Mouse (Mus musculus) limb, embryonic 14.5 days (tissue): Measurements from ENCODE around the gene Lrrc8c. TPM values are rescaled to one million over a fixed set of nuclear protein-coding genes. Genes with fewer than 3 reads are reported as not detected.

ENCODE experiments used
- ATAC-seq: fragments of 200-750 bp; cut with Nextera tagmentation; 2 replicates; pipeline ENCODE4 v1.8.0; 2017; ENCODE audit warnings: low read depth, moderate number of reproducible peaks, moderate TSS enrichment; ENCODE audit not compliant: low FRiP score
- DNase-seq: peaks from one replicate; pipeline ENCODE4 v3.0.0-alpha.2; 2015; ENCODE audit warnings: low spot score
- H3K27ac ChIP-seq: fragments of 300-500 bp; sonication (generic); replicated peaks from 2 replicates; pipeline ENCODE4 v1.5.1; 2014; ENCODE audit warnings: low read depth, mild to moderate bottlenecking, low read length, moderate library complexity, mixed read lengths
- H3K27me3 ChIP-seq: fragments of 300-500 bp; sonication (generic); 2 replicates; pipeline ENCODE4 v1.6.1; 2014; ENCODE audit warnings: low read length, mixed read lengths; ENCODE audit not compliant: control insufficient read depth, insufficient read depth
- H3K36me3 ChIP-seq: fragments of 300-500 bp; sonication (generic); 2 replicates; pipeline ENCODE4 v1.6.1; 2014; ENCODE audit warnings: mild to moderate bottlenecking, low read length, moderate library complexity, mixed read lengths; ENCODE audit not compliant: control insufficient read depth, insufficient read depth
- H3K4me1 ChIP-seq: fragments of 300-500 bp; sonication (generic); 2 replicates; pipeline ENCODE4 v1.6.1; 2014; ENCODE audit warnings: antibody characterized with exemption, low read length, mixed read lengths; ENCODE audit not compliant: control insufficient read depth, insufficient read depth
- H3K4me2 ChIP-seq: fragments of 300-500 bp; sonication (generic); replicated peaks from 2 replicates; pipeline ENCODE4 v1.6.1; 2014; ENCODE audit warnings: low read depth, mild to moderate bottlenecking, low read length, moderate library complexity; ENCODE audit not compliant: severe bottlenecking
- H3K4me3 ChIP-seq: fragments of 300-500 bp; sonication (generic); replicated peaks from 2 replicates; pipeline ENCODE4 v1.5.1; 2014; ENCODE audit warnings: low read length
- H3K9ac ChIP-seq: fragments of 300-500 bp; sonication (generic); 2 replicates; pipeline ENCODE4 v1.6.1; 2014; ENCODE audit warnings: mild to moderate bottlenecking, low read depth, low read length, moderate library complexity; ENCODE audit not compliant: severe bottlenecking
- H3K9me3 ChIP-seq: fragments of 300-500 bp; sonication (generic); 2 replicates; pipeline ENCODE4 v1.6.1; 2016; ENCODE audit warnings: low read length; ENCODE audit not compliant: control insufficient read depth
- POLR2A ChIP-seq: fragments of 200-500 bp; IDR thresholded peaks from 2 replicates; pipeline ENCODE4 v1.8.0; 2012; ENCODE audit warnings: inconsistent platforms, mild to moderate bottlenecking, moderate library complexity, borderline replicate concordance; ENCODE audit not compliant: insufficient read depth, insufficient read length; ENCODE audit errors: extremely low read depth
- WGBS: fragments of 180-500 bp; shearing (Covaris S2); extraction: QIAGEN DNeasy Blood & Tissue Kit; methylation state at CpG from one replicate; pipeline ENCODE4 v1.1.7; 2014; 5-methylcytosine and 5-hydroxymethylcytosine counted together
- polyA plus RNA-seq, 2 experiments: library from polyadenylated mRNA; depleted of rRNA in 1 of 2; stranded (reverse) in 1 of 2; unstranded in 1 of 2; fragments of >200 nt; fragmentation: Nextera tagmentation in 1 of 2; extraction: Ambion mirVana in 1 of 2; gene quantifications; 2 replicates each; pipeline versions ENCODE4 v1.2.1 to v1.2.3; 2012 to 2014

Gene Lrrc8c
- polyA plus RNA-seq, 2 experiments, result 13.0 to 19.7 TPM

DNA sequence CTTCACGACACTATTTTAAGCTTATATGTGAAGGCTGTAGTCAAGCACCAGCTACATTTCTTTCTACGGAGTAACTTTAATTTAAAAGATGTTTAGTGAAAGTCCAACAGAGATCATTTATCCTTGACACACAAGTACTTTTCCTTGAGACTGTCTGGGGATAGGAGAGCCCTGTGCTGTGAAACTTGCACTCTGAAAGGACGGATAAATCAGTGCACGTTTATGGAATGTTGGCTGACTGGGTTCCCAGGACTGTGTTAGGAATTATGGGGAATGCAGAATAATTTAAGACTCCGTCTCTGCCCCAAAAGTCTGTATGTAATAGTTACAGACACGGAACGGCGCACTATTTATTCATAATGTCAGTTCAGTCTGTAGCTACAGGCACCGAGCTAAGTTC is 74.4 kb downstream of the Lrrc8c start:
- WGBS, result 85% methylated on average over 9 of the region's 9 CpGs
- Histone ChIP-seq H3K27me3 (no peaks in the 10 kb centered on the region), H3K4me3 (no peak overlapping the region), H3K36me3 (no peaks in the 10 kb centered on the region), H3K4me2 (no peak overlapping the region), H3K4me1 (0 out of 2 replicates have a peak, but pooled peaks cover 3% of the 10 kb centered on the region), H3K9me3 (no peaks in the 10 kb centered on the region), H3K9ac (no peak overlapping the region), H3K27ac (no peak overlapping the region)
- ATAC-seq (no peak), DNase-seq (no peak)
- TF ChIP-seq POLR2A, result no peak

DNA sequence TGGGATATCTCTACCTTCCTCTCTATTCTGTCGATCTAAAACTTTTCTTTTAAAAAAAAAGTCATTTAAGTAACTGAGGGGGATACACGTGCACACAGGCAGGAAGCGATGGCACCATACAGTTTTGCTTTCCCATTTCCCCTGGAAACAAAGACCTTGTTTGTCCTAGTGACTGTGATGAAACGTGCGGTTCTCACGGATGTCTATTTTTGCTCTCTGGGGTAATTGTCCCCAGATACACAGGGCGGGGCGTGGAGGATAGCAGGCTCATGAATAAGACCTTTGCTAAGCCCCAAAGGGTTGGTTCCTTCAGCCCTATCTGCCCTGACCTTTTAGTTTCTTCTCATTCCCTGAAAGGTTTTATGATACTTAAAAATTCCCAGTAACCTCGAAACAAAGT is 79.7 kb downstream of the Lrrc8c start:
- H3K4me3 ChIP-seq, result no peak overlapping the region
- no peak overlapping the region for H3K27ac ChIP-seq
- 79% methylated on average over 9 of the region's 9 CpGs for WGBS
- no peak overlapping the region for H3K4me2 ChIP-seq
- DNase-seq, result no peak
- no peak for TF ChIP-seq POLR2A
- H3K9ac ChIP-seq, result no peak overlapping the region
- no peaks in the 10 kb centered on the region for H3K27me3 ChIP-seq
- ATAC-seq, result no peak
- 0 out of 2 replicates have a peak, but pooled peaks cover 3% of the 10 kb centered on the region for H3K4me1 ChIP-seq
- no peaks in the 10 kb centered on the region for H3K9me3 ChIP-seq
- H3K36me3 ChIP-seq, result no peaks in the 10 kb centered on the region

DNA sequence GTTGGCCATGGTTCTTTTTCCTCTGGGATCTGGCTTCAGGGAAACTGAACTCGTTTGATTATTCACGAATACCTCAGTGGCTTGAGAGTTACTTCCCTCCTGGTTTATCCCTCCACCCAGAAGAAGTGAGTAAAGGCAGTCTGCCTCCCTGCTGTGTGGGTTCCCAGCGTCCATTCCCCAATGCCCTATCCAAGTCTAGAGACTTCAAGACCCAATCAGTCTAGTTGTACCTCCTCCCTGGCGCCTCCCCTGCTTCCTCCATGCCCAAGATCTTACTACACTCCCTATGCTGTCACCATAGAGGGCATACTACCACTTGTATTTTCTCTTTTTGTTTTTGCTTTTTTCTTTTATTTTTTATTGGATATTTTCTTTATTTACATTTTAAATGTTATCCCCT is 80.1 kb downstream of the Lrrc8c start:
- DNase-seq, result no peak
- no peak overlapping the region for H3K27ac ChIP-seq
- no peak overlapping the region for H3K4me2 ChIP-seq
- WGBS, result 56% methylated on average over 4 of the region's 4 CpGs
- no peak for ATAC-seq
- 0 out of 2 replicates have a peak, but pooled peaks cover 2% of the 10 kb centered on the region for H3K4me1 ChIP-seq
- no peak overlapping the region for H3K4me3 ChIP-seq
- H3K9me3 ChIP-seq, result no peaks in the 10 kb centered on the region
- H3K9ac ChIP-seq, result no peak overlapping the region
- no peaks in the 10 kb centered on the region for H3K36me3 ChIP-seq
- H3K27me3 ChIP-seq, result no peaks in the 10 kb centered on the region
- no peak for TF ChIP-seq POLR2A

DNA sequence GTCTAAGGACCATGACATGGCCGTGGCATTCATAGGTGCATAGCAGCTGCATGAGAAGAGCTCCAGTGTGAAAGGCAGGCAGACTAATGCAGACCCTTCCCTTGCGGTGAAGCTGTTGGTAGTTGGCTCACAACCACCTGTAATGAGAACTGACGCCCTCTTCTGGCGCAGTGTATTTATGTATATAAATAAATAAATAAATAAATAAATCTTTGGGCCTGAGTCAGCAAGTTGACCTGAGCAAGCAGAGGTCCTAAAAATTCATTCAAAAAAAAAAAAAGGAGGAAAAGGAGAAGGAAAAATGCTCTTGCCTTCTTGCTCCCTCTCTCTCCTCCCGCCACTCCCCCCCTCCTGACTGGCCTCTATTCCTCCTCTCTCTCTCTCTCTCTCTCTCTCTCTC is 81.8 kb downstream of the Lrrc8c start:
- H3K27me3 ChIP-seq, result no peaks in the 10 kb centered on the region
- no peak overlapping the region for H3K4me3 ChIP-seq
- ATAC-seq, result no peak
- no peak overlapping the region for H3K4me2 ChIP-seq
- H3K9ac ChIP-seq, result no peak overlapping the region
- WGBS, result 84% methylated on average over 5 of the region's 5 CpGs
- no peak for DNase-seq
- H3K9me3 ChIP-seq, result no peaks in the 10 kb centered on the region
- TF ChIP-seq POLR2A, result no peak
- H3K36me3 ChIP-seq, result no peaks in the 10 kb centered on the region
- no peaks in the 10 kb centered on the region for H3K4me1 ChIP-seq
- H3K27ac ChIP-seq, result no peak overlapping the region

DNA sequence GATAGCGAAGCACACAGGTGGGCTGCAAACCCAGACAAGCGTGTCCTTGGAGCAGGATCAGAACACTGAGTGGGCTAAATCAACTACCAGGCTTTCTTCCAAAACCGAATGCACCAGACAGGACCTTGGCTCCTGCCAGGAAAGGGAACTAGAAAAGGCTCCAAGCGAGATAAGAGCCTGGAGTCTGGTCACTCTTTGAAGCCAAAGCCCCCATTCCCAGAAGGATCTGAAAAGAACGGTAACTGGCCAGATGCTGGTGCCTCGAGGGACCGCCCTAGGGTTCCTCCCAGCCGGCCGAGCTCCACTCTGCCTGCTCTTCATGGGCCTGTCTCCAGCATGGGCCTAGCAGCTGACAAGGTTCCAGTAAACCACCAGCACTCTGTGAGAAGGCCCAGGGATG is 83.4 kb downstream of the Lrrc8c start:
- H3K4me2 ChIP-seq, result no peak overlapping the region
- H3K4me3 ChIP-seq, result no peak overlapping the region
- 61% methylated on average over 9 of the region's 9 CpGs for WGBS
- no peaks in the 10 kb centered on the region for H3K4me1 ChIP-seq
- ATAC-seq (no peak), DNase-seq (no peak)
- H3K27ac ChIP-seq, result no peak overlapping the region
- no peak for TF ChIP-seq POLR2A
- H3K9me3 ChIP-seq, result no peaks in the 10 kb centered on the region
- no peak overlapping the region for H3K9ac ChIP-seq
- peaks cover 13% of the 10 kb centered on the region for H3K36me3 ChIP-seq
- H3K27me3 ChIP-seq, result no peaks in the 10 kb centered on the region

DNA sequence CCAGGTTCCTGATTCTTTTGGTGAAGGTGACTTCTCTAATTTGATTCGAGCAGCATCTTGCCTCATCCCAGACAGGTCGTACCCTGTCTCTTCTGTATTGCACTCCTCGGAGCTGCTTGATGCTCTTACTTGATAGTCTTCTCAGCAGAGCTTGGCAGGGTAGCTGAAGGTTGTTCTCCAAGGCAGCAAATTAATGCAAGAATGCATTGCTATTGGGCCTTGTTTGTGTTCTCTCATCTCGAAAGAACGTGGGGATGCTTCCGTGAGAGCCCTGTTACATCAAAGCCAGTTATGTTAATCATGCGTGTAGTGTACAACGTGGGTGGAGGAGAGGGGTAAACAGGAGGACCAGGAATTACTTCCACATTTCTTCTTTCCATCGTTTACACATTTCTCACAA is 86.5 kb downstream of the Lrrc8c start:
- ATAC-seq (no peak), DNase-seq (no peak)
- H3K4me2 ChIP-seq, result no peak overlapping the region
- WGBS, result 87% methylated on average over 9 of the region's 9 CpGs
- H3K36me3 ChIP-seq, result peaks cover 28% of the 10 kb centered on the region
- TF ChIP-seq POLR2A, result no peak
- no peak overlapping the region for H3K27ac ChIP-seq
- H3K9ac ChIP-seq, result no peak overlapping the region
- no peaks in the 10 kb centered on the region for H3K4me1 ChIP-seq
- H3K9me3 ChIP-seq, result no peaks in the 10 kb centered on the region
- H3K4me3 ChIP-seq, result no peak overlapping the region
- no peaks in the 10 kb centered on the region for H3K27me3 ChIP-seq
